Mouse (Mus musculus) midbrain, embryonic 11.5 days (tissue): ENCODE data around the gene Zbtb46. TPM values are rescaled to one million over a fixed set of nuclear protein-coding genes. Genes with fewer than 3 reads are reported as not detected.

Experiments
- ATAC-seq: fragments of 200-750 bp; cut with Nextera tagmentation; 2 replicates; pipeline ENCODE4 v1.8.0; 2017; ENCODE audit warnings: moderate TSS enrichment, moderate library complexity; ENCODE audit not compliant: low FRiP score
- DNase-seq: peaks from one replicate; pipeline ENCODE4 v3.0.0; 2015; ENCODE audit warnings: low spot score; ENCODE audit errors: missing footprints
- H3K27ac ChIP-seq: fragments of 300-500 bp; sonication (generic); 2 replicates; pipeline ENCODE4 v1.5.1; 2014; ENCODE audit warnings: low read depth, low read length
- H3K27me3 ChIP-seq: fragments of 300-500 bp; sonication (generic); 2 replicates; pipeline ENCODE4 v1.6.1; 2014; ENCODE audit warnings: mild to moderate bottlenecking, low read length, moderate library complexity, mixed read lengths; ENCODE audit not compliant: control insufficient read depth, insufficient read depth
- H3K36me3 ChIP-seq: fragments of 300-500 bp; sonication (generic); 2 replicates; pipeline ENCODE4 v1.6.1; 2014; ENCODE audit warnings: mild to moderate bottlenecking, low read length, moderate library complexity, mixed read lengths; ENCODE audit not compliant: control insufficient read depth, insufficient read depth
- H3K4me1 ChIP-seq: fragments of 300-500 bp; sonication (generic); 2 replicates; pipeline ENCODE4 v1.6.1; 2014; ENCODE audit warnings: low read length; ENCODE audit not compliant: control insufficient read depth, insufficient read depth
- H3K4me2 ChIP-seq: fragments of 300-500 bp; sonication (generic); 2 replicates; pipeline ENCODE4 v1.6.1; 2014; ENCODE audit warnings: mild to moderate bottlenecking, moderate library complexity
- H3K4me3 ChIP-seq: fragments of 300-500 bp; sonication (generic); 2 replicates; pipeline ENCODE4 v1.5.1; 2014; ENCODE audit warnings: low read depth, low read length
- H3K9ac ChIP-seq: fragments of 300-500 bp; sonication (generic); 2 replicates; pipeline ENCODE4 v1.6.1; 2014; ENCODE audit warnings: low read length
- H3K9me3 ChIP-seq: fragments of 300-500 bp; sonication (generic); 2 replicates; pipeline ENCODE4 v1.6.1; 2016; ENCODE audit warnings: low read length; ENCODE audit not compliant: control insufficient read depth
- WGBS: fragments of 180-500 bp; shearing (Covaris S2); extraction: QIAGEN DNeasy Blood & Tissue Kit; methylation state at CpG from one replicate; pipeline ENCODE4 v1.1.7; 2014; 5-methylcytosine and 5-hydroxymethylcytosine counted together
- polyA plus RNA-seq: library from polyadenylated mRNA; unstranded; fragments of >200 nt; fragmentation: Nextera tagmentation; extraction: Ambion mirVana; gene quantifications from 2 replicates; pipeline ENCODE4 v1.2.1, GENCODE M21; 2014

Zbtb46 gene
- polyA plus RNA-seq, 1 experiment from 2014 or later: 16.5 TPM

DNA sequence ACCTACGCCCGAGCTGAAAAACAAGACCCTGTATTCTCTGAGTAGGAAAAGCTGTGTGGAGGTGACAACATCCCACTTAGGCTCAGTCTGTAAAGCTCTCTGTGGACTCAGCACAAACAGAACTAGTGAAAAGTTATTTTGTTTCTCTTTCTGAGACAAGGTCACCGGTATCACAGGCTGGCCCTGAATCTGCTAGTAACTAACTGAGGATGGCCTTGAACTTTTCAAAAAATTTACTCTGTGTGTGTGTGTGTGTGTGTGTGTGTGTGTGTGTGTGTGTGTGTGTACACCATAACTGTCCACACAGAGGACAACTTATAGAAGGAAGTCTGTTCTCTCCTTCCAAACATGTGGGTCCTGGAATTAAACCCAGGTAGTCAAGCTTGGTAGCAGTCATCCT lies 65.1 kb downstream of the Zbtb46 start:
- DNase-seq (no peak), ATAC-seq (no peak)
- peaks cover 3% of the 10 kb centered on the region for H3K36me3 ChIP-seq
- H3K27ac ChIP-seq: no peak overlapping the region
- no peaks in the 10 kb centered on the region for H3K27me3 ChIP-seq
- no peak overlapping the region for H3K4me2 ChIP-seq
- H3K9me3 ChIP-seq: no peaks in the 10 kb centered on the region
- no peak overlapping the region for H3K9ac ChIP-seq
- no peaks in the 10 kb centered on the region for H3K4me1 ChIP-seq
- H3K4me3 ChIP-seq: no peak overlapping the region
- WGBS: 94% methylated on average over 3 of the region's 3 CpGs

DNA sequence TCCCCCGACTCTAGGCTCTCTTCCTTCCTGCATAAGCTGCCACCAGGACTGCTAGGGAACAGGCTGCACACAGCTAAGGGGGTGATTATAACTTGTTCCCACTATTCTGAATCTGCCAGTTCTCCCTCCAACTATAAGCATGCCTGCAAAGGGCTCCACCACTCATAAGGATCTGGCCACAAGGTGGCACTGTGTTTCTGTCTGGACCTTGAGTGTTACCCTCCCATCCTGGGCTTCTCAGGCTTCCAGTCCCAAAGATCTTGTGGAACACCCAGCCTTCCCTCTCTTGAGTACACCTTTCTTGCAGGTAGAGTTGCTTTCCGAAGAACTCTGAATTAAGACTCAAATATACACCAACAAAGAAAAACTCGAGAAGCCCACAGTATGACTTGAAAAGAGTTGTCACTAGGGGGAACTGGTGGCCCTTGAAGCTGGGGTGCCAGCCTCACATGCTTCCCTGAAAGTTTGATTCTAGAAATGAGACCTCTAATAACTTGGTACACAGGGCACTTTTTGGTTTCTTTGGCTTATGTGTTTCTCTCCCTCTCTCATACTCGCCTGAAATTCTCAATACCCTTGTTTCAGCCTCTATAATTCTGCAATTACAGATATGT lies 66.5 kb downstream of the Zbtb46 start:
- no peak overlapping the region for H3K4me3 ChIP-seq
- ATAC-seq (0 out of 2 replicates have a peak, but pooled peaks have one; percentile 40), DNase-seq (peak; percentile 98)
- no peaks in the 10 kb centered on the region for H3K9me3 ChIP-seq
- H3K4me2 ChIP-seq: no peak overlapping the region
- H3K4me1 ChIP-seq: no peaks in the 10 kb centered on the region
- H3K9ac ChIP-seq: no peak overlapping the region
- no peaks in the 10 kb centered on the region for H3K27me3 ChIP-seq
- WGBS: 24% methylated on average over 4 of the region's 4 CpGs
- H3K36me3 ChIP-seq: peaks cover 3% of the 10 kb centered on the region
- H3K27ac ChIP-seq: no peak overlapping the region

DNA sequence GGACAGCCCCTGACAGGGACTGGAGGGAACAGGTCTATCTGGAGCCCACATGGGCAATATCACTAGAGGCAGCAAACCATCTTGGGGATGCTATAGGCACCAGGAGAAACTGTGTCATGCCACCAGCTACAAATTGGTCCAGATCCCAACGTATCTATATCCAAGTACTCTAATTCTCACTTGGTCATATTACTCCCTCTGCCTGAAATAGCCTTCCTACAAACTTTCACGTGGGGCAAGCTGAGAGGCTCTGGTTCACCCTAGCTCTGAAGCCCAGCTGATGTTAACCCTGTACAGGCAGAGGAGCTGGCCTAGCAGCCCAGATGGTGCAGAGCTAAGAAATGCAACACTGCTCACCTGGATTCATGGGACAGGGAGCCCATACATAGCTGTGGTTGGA lies 67.7 kb downstream of the Zbtb46 start:
- DNase-seq: peak; percentile 66
- Histone ChIP-seq H3K27me3 (no peaks in the 10 kb centered on the region), H3K4me2 (no peak overlapping the region), H3K4me1 (no peaks in the 10 kb centered on the region), H3K9ac (no peak overlapping the region), H3K36me3 (peaks cover 3% of the 10 kb centered on the region), H3K9me3 (no peaks in the 10 kb centered on the region), H3K27ac (no peak overlapping the region), H3K4me3 (no peak overlapping the region)
- ATAC-seq: no peak
- WGBS: 78% methylated on average over 2 of the region's 2 CpGs

- DNase-seq (no peak), ATAC-seq (no peak)
- Histone ChIP-seq H3K4me3 (no peak overlapping the region), H3K9me3 (no peaks in the 10 kb centered on the region), H3K4me2 (no peak overlapping the region), H3K9ac (no peak overlapping the region), H3K27me3 (no peaks in the 10 kb centered on the region), H3K4me1 (no peaks in the 10 kb centered on the region), H3K36me3 (peaks cover 3% of the 10 kb centered on the region), H3K27ac (no peak overlapping the region)
- WGBS: 89% methylated on average over 15 of the region's 15 CpGs
These were observed 68.2 kb downstream of the Zbtb46 start for GRCm38 (mm10) chr2:181391022-181391421.

DNA sequence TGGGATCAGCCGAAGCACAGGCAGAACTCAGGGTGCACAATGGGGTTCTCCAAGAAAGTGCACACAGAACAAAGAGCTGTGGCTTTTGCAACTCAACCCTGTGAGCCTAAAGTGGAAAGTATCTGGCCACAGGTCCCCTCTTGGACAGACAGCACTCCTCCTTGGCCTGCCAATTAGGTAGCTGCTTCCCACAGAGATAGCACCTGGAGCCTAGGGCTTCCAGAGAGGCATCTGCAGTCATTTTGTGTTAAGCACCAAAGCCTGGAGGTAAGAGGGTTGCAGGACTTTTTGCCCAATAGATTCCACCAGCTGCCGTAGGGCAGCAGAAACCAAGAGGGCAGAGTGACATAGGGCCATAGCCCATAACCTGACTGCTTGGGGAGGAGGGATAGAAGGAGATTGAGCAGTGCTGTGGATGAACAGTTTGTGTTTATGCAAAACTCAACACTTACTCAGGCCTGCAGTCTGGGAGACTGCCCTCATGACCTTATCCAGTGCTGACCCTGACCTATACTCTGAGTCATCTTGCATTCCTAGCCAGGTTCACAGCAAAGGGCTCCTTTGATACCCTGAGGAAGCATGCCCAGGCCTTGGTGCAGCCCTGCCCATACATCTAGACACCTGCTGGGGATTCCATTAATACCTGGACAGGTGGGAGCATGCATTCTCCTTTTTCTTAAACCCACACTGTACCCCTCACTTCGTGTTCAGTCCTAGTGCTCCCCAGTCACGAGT lies 68.9 kb downstream of the Zbtb46 start:
- ATAC-seq: no peak
- H3K4me2 ChIP-seq: no peak overlapping the region
- WGBS: 78% methylated on average over 4 of the region's 4 CpGs

GRCm38 (mm10) chr2:181386663-181387210 lies 72.5 kb downstream of the Zbtb46 start:
- 75% methylated on average over 4 of the region's 4 CpGs for WGBS
- Histone ChIP-seq H3K27ac (no peak overlapping the region), H3K4me2 (no peak overlapping the region), H3K9ac (no peak overlapping the region), H3K27me3 (no peaks in the 10 kb centered on the region), H3K4me1 (no peaks in the 10 kb centered on the region), H3K9me3 (no peaks in the 10 kb centered on the region), H3K36me3 (peaks cover 8% of the 10 kb centered on the region), H3K4me3 (no peak overlapping the region)
- ATAC-seq (no peak), DNase-seq (peak; percentile 60)

More for the DNA sequence above, 68.9 kb downstream of the Zbtb46 start:
- H3K9me3 ChIP-seq: no peaks in the 10 kb centered on the region
- peak; percentile 73 for DNase-seq
- no peak overlapping the region for H3K4me3 ChIP-seq
- H3K27me3 ChIP-seq: no peaks in the 10 kb centered on the region
- no peak overlapping the region for H3K9ac ChIP-seq
- no peak overlapping the region for H3K27ac ChIP-seq
- no peaks in the 10 kb centered on the region for H3K4me1 ChIP-seq
- peaks cover 3% of the 10 kb centered on the region for H3K36me3 ChIP-seq

GRCm38 (mm10) chr2:181385885-181386284 lies 73.3 kb downstream of the Zbtb46 start:
- Histone ChIP-seq H3K27ac (no peak overlapping the region), H3K4me2 (no peak overlapping the region), H3K36me3 (peaks cover 5% of the 10 kb centered on the region; the same call in 1 of the 2 replicates), H3K27me3 (no peaks in the 10 kb centered on the region), H3K4me3 (no peak overlapping the region), H3K9ac (no peak overlapping the region), H3K9me3 (no peaks in the 10 kb centered on the region), H3K4me1 (no peaks in the 10 kb centered on the region)
- WGBS: 82% methylated on average over 3 of the region's 3 CpGs
- ATAC-seq (no peak), DNase-seq (peak; percentile 54)

DNA sequence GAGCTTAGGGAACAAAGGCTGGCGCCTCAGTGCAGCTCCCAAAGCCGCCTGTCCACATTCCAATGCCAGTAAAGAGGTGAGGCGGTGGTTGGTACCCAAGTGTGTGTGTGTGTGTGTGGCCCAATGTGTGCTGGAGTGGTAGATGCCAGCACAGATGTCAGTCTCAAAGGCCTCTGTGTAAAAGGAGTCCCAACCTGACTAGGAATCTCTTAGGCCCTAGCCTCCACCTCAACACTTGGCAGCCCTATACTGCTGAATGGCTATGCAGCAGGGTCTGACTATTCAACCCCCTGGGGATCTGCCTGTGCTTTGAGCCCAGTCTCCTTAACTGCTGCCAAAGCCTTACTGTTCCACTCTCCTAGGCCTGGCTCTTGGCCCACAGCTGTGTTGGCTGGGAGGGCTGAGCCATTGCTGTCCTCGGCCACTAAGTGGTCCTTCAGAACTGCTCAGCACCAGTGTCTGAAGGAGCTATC lies 74.3 kb downstream of the Zbtb46 start:
- Histone ChIP-seq H3K4me3 (no peak overlapping the region), H3K27ac (no peak overlapping the region), H3K9ac (no peak overlapping the region), H3K9me3 (no peaks in the 10 kb centered on the region), H3K36me3 (peaks cover 10% of the 10 kb centered on the region), H3K27me3 (no peaks in the 10 kb centered on the region), H3K4me1 (no peaks in the 10 kb centered on the region), H3K4me2 (no peak overlapping the region)
- ATAC-seq (0 out of 2 replicates have a peak, but pooled peaks have one; percentile 16), DNase-seq (peak; percentile 60)
- 95% methylated on average over 4 of the region's 4 CpGs for WGBS

GRCm38 (mm10) chr2:181384463-181384862 lies 74.8 kb downstream of the Zbtb46 start:
- Histone ChIP-seq H3K27ac (no peak overlapping the region), H3K36me3 (peaks cover 12% of the 10 kb centered on the region), H3K4me1 (no peaks in the 10 kb centered on the region), H3K9ac (no peak overlapping the region), H3K4me2 (no peak overlapping the region), H3K9me3 (no peaks in the 10 kb centered on the region), H3K27me3 (no peaks in the 10 kb centered on the region), H3K4me3 (no peak overlapping the region)
- ATAC-seq: 0 out of 2 replicates have a peak, but pooled peaks have one; percentile 14
- DNase-seq: peak; percentile 78
- 90% methylated on average over 7 of the region's 7 CpGs for WGBS
